Comparison of ENCODE assay signal across 8 mouse cellular contexts in the genomic region with DNA sequence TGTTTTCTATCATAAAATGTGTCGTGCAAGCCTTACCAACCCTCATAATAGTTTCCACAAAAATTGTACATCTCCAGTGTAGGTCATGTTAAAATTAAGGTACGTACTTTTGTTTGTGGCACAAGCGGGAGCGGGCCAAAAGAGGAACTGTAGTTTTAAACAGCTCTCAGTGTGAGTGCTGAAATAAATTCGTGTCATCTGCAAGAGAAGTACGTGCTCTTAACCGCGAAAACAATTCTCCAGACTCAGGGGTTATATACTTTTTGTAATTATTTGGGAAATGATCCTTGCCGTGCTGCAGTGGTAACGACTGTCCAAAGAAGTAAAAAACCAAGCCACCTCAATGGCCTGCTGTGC. TPM values are rescaled to one million over a fixed set of nuclear protein-coding genes. Genes with fewer than 3 reads are reported as not detected.
DNase-seq lines count a peak whose midpoint lies in the region; ATAC-seq lines count a peak whose summit lies in the region.

No protein-coding gene starts in this region.

- H3K27me3 ChIP-seq in kidney, embryonic 15.5 days = no peaks in the 10 kb centered on the region
- no peaks in the 10 kb centered on the region for H3K27me3 ChIP-seq in hindbrain, embryonic 16.5 days (replicated peaks; ENCODE audit: control insufficient read depth, insufficient read depth, low read length)
- H3K27me3 ChIP-seq in midbrain, embryonic 15.5 days (replicated peaks) = no peaks in the 10 kb centered on the region

- H3K27ac ChIP-seq in kidney, embryonic 15.5 days = peak overlapping the region; percentile 86
- no peak overlapping the region; the same call in 1 of the 2 replicates for H3K27ac ChIP-seq in hindbrain, embryonic 16.5 days (ENCODE audit: low read depth, low read length)
- H3K27ac ChIP-seq in midbrain, embryonic 15.5 days = peak overlapping the region; percentile 58; the same call in 1 of the 2 replicates

- DNase-seq in kidney, postnatal 4 days = no peak
- no peak for DNase-seq in left cerebral cortex, adult 18-20 months (ENCODE audit: low spot score in 2 of 2)
- DNase-seq in ovary, adult 18-20 months (ENCODE audit: low spot score) = no peak
- no peak for DNase-seq in left cerebral cortex, postnatal 36 days (ENCODE audit: low spot score in 2 of 2)

- H3K36me3 ChIP-seq in kidney, embryonic 15.5 days = peaks cover 19% of the 10 kb centered on the region
- peaks cover 3% of the 10 kb centered on the region; the same call in 1 of the 2 replicates for H3K36me3 ChIP-seq in hindbrain, embryonic 16.5 days (ENCODE audit: control insufficient read depth, insufficient read depth, low read length)
- H3K36me3 ChIP-seq in midbrain, embryonic 15.5 days (replicated peaks) = peaks cover 3% of the 10 kb centered on the region; the same call in 1 of the 2 replicates

- 0 out of 2 replicates have a peak, but pooled peaks have one; percentile 3 for ATAC-seq in kidney, embryonic 15.5 days (replicated peaks; ENCODE audit: low FRiP score)
- peak; percentile 48 for ATAC-seq in common myeloid progenitor, adult 5-6 weeks (replicated peaks; ENCODE audit: low read depth, poor library complexity, severe bottlenecking)
- ATAC-seq in hindbrain, embryonic 16.5 days = peak; percentile 0; the same call in 1 of the 2 replicates
- peak; percentile 6; the same call in 1 of the 2 replicates for ATAC-seq in midbrain, embryonic 15.5 days (replicated peaks)

- no peaks in the 10 kb centered on the region for H3K9me3 ChIP-seq in kidney, embryonic 15.5 days (replicated peaks)
- no peaks in the 10 kb centered on the region for H3K9me3 ChIP-seq in hindbrain, embryonic 16.5 days (ENCODE audit: control insufficient read depth, low read length)
- no peaks in the 10 kb centered on the region for H3K9me3 ChIP-seq in midbrain, embryonic 15.5 days

- intact Hi-C loops in left cerebral cortex, postnatal 36 days (cut with DNase I) = no loop called here

- WGBS in kidney, embryonic 15.5 days = 25% methylated on average over 10 of the region's 10 CpGs
- WGBS in hindbrain, embryonic 16.5 days = 28% methylated on average over 10 of the region's 10 CpGs
- WGBS in midbrain, embryonic 15.5 days = 27% methylated on average over 10 of the region's 10 CpGs

- peak overlapping the region; percentile 72 for H3K9ac ChIP-seq in kidney, embryonic 15.5 days
- peak overlapping the region; percentile 69 for H3K9ac ChIP-seq in hindbrain, embryonic 16.5 days (ENCODE audit: low read depth, low read length)
- H3K9ac ChIP-seq in midbrain, embryonic 15.5 days = peak overlapping the region; percentile 36; the same call in 1 of the 2 replicates

- H3K4me1 ChIP-seq in kidney, embryonic 15.5 days = peaks cover 8% of the 10 kb centered on the region; the same call in 1 of the 2 replicates
- H3K4me1 ChIP-seq in hindbrain, embryonic 16.5 days (ENCODE audit: control insufficient read depth, insufficient read depth, low read depth, low read length) = peaks cover 2% of the 10 kb centered on the region; the same call in 1 of the 2 replicates
- H3K4me1 ChIP-seq in midbrain, embryonic 15.5 days = 0 out of 2 replicates have a peak, but pooled peaks cover 6% of the 10 kb centered on the region

- H3K4me2 ChIP-seq in kidney, embryonic 15.5 days = peak overlapping the region; percentile 74
- peak overlapping the region; percentile 76 for H3K4me2 ChIP-seq in hindbrain, embryonic 16.5 days (ENCODE audit: low read length)
- peak overlapping the region; percentile 67 for H3K4me2 ChIP-seq in midbrain, embryonic 15.5 days

- H3K4me3 ChIP-seq in kidney, embryonic 15.5 days (replicated peaks) = peak overlapping the region; percentile 75
- peak overlapping the region; percentile 58 for H3K4me3 ChIP-seq in hindbrain, embryonic 16.5 days (ENCODE audit: low read length)
- peak overlapping the region; percentile 45 for H3K4me3 ChIP-seq in midbrain, embryonic 15.5 days

RNA-seq across cellular contexts. Expression of gene Prorsd1, which starts 0.5 kb away (rescaled TPM):
- polyA plus RNA-seq in kidney, embryonic 15.5 days (2015; fragmentation: Nextera tagmentation; extraction: Ambion mirVana) = 28.6 TPM in 2 replicates
- 40.4 and 59.4 TPM in 2 replicates for total RNA-seq in common myeloid progenitor, adult 5-6 weeks (2017)
- polyA plus RNA-seq in hindbrain, embryonic 16.5 days (2015; fragmentation: Nextera tagmentation; extraction: Ambion mirVana) = 8.4 and 11.0 TPM in 2 replicates
- polyA plus RNA-seq in midbrain, embryonic 15.5 days (2015; fragmentation: Nextera tagmentation; extraction: Ambion mirVana) = 7.7 and 9.3 TPM in 2 replicates
- total RNA-seq in left cerebral cortex, adult 18-20 months (2021) = 1 to 10 TPM; 2.6 to 3.8 TPM
- total RNA-seq in left cerebral cortex, postnatal 36 days (2021) = 1 to 10 TPM; 3.7 to 4.7 TPM

RNA-seq across cellular contexts. Expression of gene Mtif2, which starts 11.9 kb away (rescaled TPM):
- polyA plus RNA-seq in kidney, embryonic 15.5 days (2015; fragmentation: Nextera tagmentation; extraction: Ambion mirVana) = 47.0 and 50.7 TPM in 2 replicates
- 76.5 and 76.8 TPM in 2 replicates for total RNA-seq in common myeloid progenitor, adult 5-6 weeks (2017)
- 38.7 and 41.6 TPM in 2 replicates for polyA plus RNA-seq in hindbrain, embryonic 16.5 days (2015; fragmentation: Nextera tagmentation; extraction: Ambion mirVana)
- polyA plus RNA-seq in midbrain, embryonic 15.5 days (2015; fragmentation: Nextera tagmentation; extraction: Ambion mirVana) = 52.6 and 58.2 TPM in 2 replicates
- 10 to 100 TPM; 28.3 to 31.5 TPM for total RNA-seq in left cerebral cortex, adult 18-20 months (2021)
- total RNA-seq in left cerebral cortex, postnatal 36 days (2021) = 10 to 100 TPM; 32.8 to 37.4 TPM

RNA-seq across cellular contexts. Expression of gene Clhc1, which starts 33.4 kb away (rescaled TPM):
- 0.18 TPM in 1 of 2 replicates, not detected in the other for polyA plus RNA-seq in kidney, embryonic 15.5 days (2015; fragmentation: Nextera tagmentation; extraction: Ambion mirVana)
- total RNA-seq in common myeloid progenitor, adult 5-6 weeks (2017) = 0.37 TPM in 1 of 2 replicates, not detected in the other
- polyA plus RNA-seq in hindbrain, embryonic 16.5 days (2015; fragmentation: Nextera tagmentation; extraction: Ambion mirVana) = 0.08 and 0.15 TPM in 2 replicates
- 0.19 TPM in 1 of 2 replicates, not detected in the other for polyA plus RNA-seq in midbrain, embryonic 15.5 days (2015; fragmentation: Nextera tagmentation; extraction: Ambion mirVana)
- total RNA-seq in left cerebral cortex, adult 18-20 months (2021) = under 1 TPM; 0.16 to 0.23 TPM
- total RNA-seq in left cerebral cortex, postnatal 36 days (2021) = under 1 TPM; 0.15 to 0.95 TPM

RNA-seq across cellular contexts. Expression of gene Rps27a, which starts 33.6 kb away (rescaled TPM):
- polyA plus RNA-seq in kidney, embryonic 15.5 days (2015; fragmentation: Nextera tagmentation; extraction: Ambion mirVana) = 1,122 and 1,248 TPM in 2 replicates
- total RNA-seq in common myeloid progenitor, adult 5-6 weeks (2017) = 1,324 and 1,346 TPM in 2 replicates
- polyA plus RNA-seq in hindbrain, embryonic 16.5 days (2015; fragmentation: Nextera tagmentation; extraction: Ambion mirVana) = 463 and 486 TPM in 2 replicates
- polyA plus RNA-seq in midbrain, embryonic 15.5 days (2015; fragmentation: Nextera tagmentation; extraction: Ambion mirVana) = 452 and 494 TPM in 2 replicates
- 100 to 1,000 TPM; 479 to 533 TPM for total RNA-seq in left cerebral cortex, adult 18-20 months (2021)
- 100 to 1,000 TPM; 398 to 474 TPM for total RNA-seq in left cerebral cortex, postnatal 36 days (2021)
